Mouse (Mus musculus): Measurements from ENCODE around the gene Slc35f4. TPM values are rescaled to one million over a fixed set of nuclear protein-coding genes. Genes with fewer than 3 reads are reported as not detected.

Slc35f4 gene
- total RNA-seq, 4 experiments from 2014 or later: not detected

GRCm38 (mm10) chr14:49348897-49349250 is 177.0 kb downstream of the Slc35f4 start:
- DNase-seq (ENCODE audit: low spot score): peak; percentile 3

GRCm38 (mm10) chr14:49348164-49348896 is 177.5 kb downstream of the Slc35f4 start:
- DNase-seq (ENCODE audit: low spot score): no peak

- no peak for DNase-seq (ENCODE audit: low spot score)
These were observed 180.0 kb downstream of the Slc35f4 start for GRCm38 (mm10) chr14:49345835-49346234.

- no peak for DNase-seq (ENCODE audit: low spot score)
These were observed 188.8 kb downstream of the Slc35f4 start for GRCm38 (mm10) chr14:49337011-49337410.

GRCm38 (mm10) chr14:49333841-49334240 is 192.0 kb downstream of the Slc35f4 start:
- no peak for DNase-seq (ENCODE audit: low spot score)

GRCm38 (mm10) chr14:49316493-49316894 is 209.4 kb downstream of the Slc35f4 start:
- DNase-seq (ENCODE audit: low spot score): no peak

- no peak for DNase-seq (ENCODE audit: low spot score)
These were observed 211.9 kb downstream of the Slc35f4 start for GRCm38 (mm10) chr14:49313981-49314380.

GRCm38 (mm10) chr14:49313376-49313775 is 212.5 kb downstream of the Slc35f4 start:
- no peak for DNase-seq (ENCODE audit: low spot score)

GRCm38 (mm10) chr14:49311548-49311947 is 214.3 kb downstream of the Slc35f4 start:
- no peak for DNase-seq (ENCODE audit: low spot score)

- no peak for DNase-seq (ENCODE audit: low spot score)
These were observed 214.8 kb downstream of the Slc35f4 start for GRCm38 (mm10) chr14:49311091-49311492.

GRCm38 (mm10) chr14:49309670-49310069 is 216.2 kb downstream of the Slc35f4 start:
- no peak for DNase-seq (ENCODE audit: low spot score)

GRCm38 (mm10) chr14:49308591-49308990 is 217.3 kb downstream of the Slc35f4 start:
- no peak for DNase-seq (ENCODE audit: low spot score)

- DNase-seq (ENCODE audit: low spot score): no peak
These were observed 218.0 kb downstream of the Slc35f4 start for GRCm38 (mm10) chr14:49307842-49308241.

- DNase-seq (ENCODE audit: low spot score): no peak
These were observed 220.1 kb downstream of the Slc35f4 start for GRCm38 (mm10) chr14:49305534-49306409.

- DNase-seq (ENCODE audit: low spot score): no peak
These were observed 223.5 kb downstream of the Slc35f4 start for GRCm38 (mm10) chr14:49302271-49302857.

GRCm38 (mm10) chr14:49300981-49301619 is 224.7 kb downstream of the Slc35f4 start:
- DNase-seq (ENCODE audit: low spot score): no peak

- DNase-seq (ENCODE audit: low spot score): no peak
These were observed 225.5 kb downstream of the Slc35f4 start for GRCm38 (mm10) chr14:49300326-49300725.

GRCm38 (mm10) chr14:49293802-49294449 is 231.9 kb downstream of the Slc35f4 start:
- no peak for DNase-seq (ENCODE audit: low spot score)

GRCm38 (mm10) chr14:49290029-49290745 is 235.7 kb downstream of the Slc35f4 start:
- DNase-seq (ENCODE audit: low spot score): no peak

- no peak for DNase-seq (ENCODE audit: low spot score)
These were observed 241.8 kb downstream of the Slc35f4 start for GRCm38 (mm10) chr14:49283784-49284655.

Data from heart, adult 8-10 months (tissue).